Mouse (Mus musculus) small intestine, adult 2 months (tissue): ENCODE data around the gene Dlk1. TPM values are rescaled to one million over a fixed set of nuclear protein-coding genes. Genes with fewer than 3 reads are reported as not detected.

ENCODE experiments used
- H3K27ac ChIP-seq: fragments of 200-500 bp; 2 replicates; pipeline ENCODE4 v1.5.1; 2012; ENCODE audit warnings: low read depth, low read length, control low read depth, inconsistent platforms; ENCODE audit not compliant: insufficient read depth
- H3K27me3 ChIP-seq: fragments of 200-500 bp; 2 replicates; pipeline ENCODE4 v1.6.1; 2012; ENCODE audit warnings: mild to moderate bottlenecking, moderate library complexity, low read length, inconsistent platforms; ENCODE audit not compliant: control insufficient read depth, insufficient read depth
- H3K36me3 ChIP-seq: fragments of 200-500 bp; 2 replicates; pipeline ENCODE4 v1.6.1; 2012; ENCODE audit warnings: mild to moderate bottlenecking, low read length, control low read depth, inconsistent platforms; ENCODE audit not compliant: control insufficient read depth, insufficient read depth
- H3K4me1 ChIP-seq: fragments of 200-500 bp; 2 replicates; pipeline ENCODE4 v1.6.1; 2012; ENCODE audit warnings: low read length, inconsistent platforms, mixed read lengths; ENCODE audit not compliant: control insufficient read depth, insufficient read depth, insufficient read length
- H3K4me3 ChIP-seq: fragments of 200-500 bp; 2 replicates; pipeline ENCODE4 v1.5.1; 2012; ENCODE audit warnings: low read depth, mild to moderate bottlenecking, control low read depth, inconsistent platforms, low read length, moderate library complexity
- CTCF ChIP-seq: fragments of 200-500 bp; IDR thresholded peaks from 2 replicates; pipeline ENCODE4 v1.5.1; 2012; ENCODE audit warnings: low read depth, mild to moderate bottlenecking, control low read depth, inconsistent platforms, low read length, moderate library complexity, mixed read lengths; ENCODE audit not compliant: insufficient replicate concordance, insufficient read length; ENCODE audit errors: extremely low read depth
- POLR2A ChIP-seq: fragments of 200-500 bp; IDR thresholded peaks from 2 replicates; pipeline ENCODE4 v1.6.1; 2012; ENCODE audit warnings: low read depth, mild to moderate bottlenecking, control low read depth, inconsistent platforms, low read length, moderate library complexity
- WGBS: fragments of 180-500 bp; shearing (Covaris S2); methylation state at CpG from one replicate; pipeline ENCODE4 v1.1.7; 2018; 5-methylcytosine and 5-hydroxymethylcytosine counted together
- polyA plus RNA-seq: library from polyadenylated mRNA; depleted of rRNA; stranded (reverse); fragments of >200 nt; gene quantifications from 2 replicates; pipeline ENCODE4 v1.2.3, GENCODE M21; 2012; rRNA removed

The Dlk1 gene
- polyA plus RNA-seq, 1 experiment = 0.18 TPM

- H3K36me3 ChIP-seq = no peaks in the 10 kb centered on the region
- WGBS = 56% methylated on average over 20 of the region's 20 CpGs
- no peak overlapping the region for H3K27ac ChIP-seq
- TF ChIP-seq CTCF = no peak
- TF ChIP-seq POLR2A = no peak
- H3K27me3 ChIP-seq = no peaks in the 10 kb centered on the region
- H3K4me1 ChIP-seq = no peaks in the 10 kb centered on the region
- no peak overlapping the region for H3K4me3 ChIP-seq
Observed at GRCm38 (mm10) chr12:109508495-109509454, 56.2 kb downstream of the Dlk1 start.

GRCm38 (mm10) chr12:109509531-109510137, 57.0 kb downstream of the Dlk1 start:
- no peak overlapping the region for H3K27ac ChIP-seq
- WGBS = 49% methylated on average over 9 of the region's 9 CpGs
- H3K27me3 ChIP-seq = no peaks in the 10 kb centered on the region
- H3K4me3 ChIP-seq = no peak overlapping the region
- no peak for TF ChIP-seq CTCF
- TF ChIP-seq POLR2A = no peak
- H3K36me3 ChIP-seq = no peaks in the 10 kb centered on the region
- no peaks in the 10 kb centered on the region for H3K4me1 ChIP-seq

GRCm38 (mm10) chr12:109510247-109510646, 57.6 kb downstream of the Dlk1 start:
- Histone ChIP-seq H3K36me3 (no peaks in the 10 kb centered on the region), H3K4me1 (no peaks in the 10 kb centered on the region), H3K27ac (no peak overlapping the region), H3K27me3 (no peaks in the 10 kb centered on the region), H3K4me3 (no peak overlapping the region)
- TF ChIP-seq POLR2A (no peak), CTCF (no peak)
- WGBS = 69% methylated on average over 8 of the region's 8 CpGs

DNA sequence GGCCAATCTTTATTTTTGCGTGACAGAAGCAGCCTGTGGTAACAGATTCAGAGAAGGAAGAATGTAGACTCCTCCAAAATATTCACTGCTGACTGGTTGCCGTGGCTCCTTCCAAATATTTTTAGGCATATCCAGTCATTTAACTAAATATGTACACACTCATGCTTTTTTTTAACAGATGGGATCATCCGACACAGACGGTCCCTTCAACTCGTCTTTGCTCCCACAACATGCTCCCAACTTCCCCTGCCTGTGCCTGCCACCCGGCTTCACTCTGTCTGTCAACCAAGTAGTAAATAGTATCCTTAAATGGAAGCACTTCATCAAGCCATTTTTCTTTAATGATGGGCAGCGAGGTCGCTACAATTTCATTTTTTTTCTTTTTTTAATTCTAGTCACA, 58.8 kb downstream of the Dlk1 start:
- Histone ChIP-seq H3K4me3 (no peak overlapping the region), H3K27ac (no peak overlapping the region), H3K4me1 (no peaks in the 10 kb centered on the region), H3K36me3 (no peaks in the 10 kb centered on the region), H3K27me3 (no peaks in the 10 kb centered on the region)
- WGBS = 75% methylated on average over 8 of the region's 8 CpGs
- no peak for TF ChIP-seq POLR2A
- TF ChIP-seq CTCF = no peak

- TF ChIP-seq CTCF = no peak
- no peak for TF ChIP-seq POLR2A
- Histone ChIP-seq H3K27ac (no peak overlapping the region), H3K4me1 (no peaks in the 10 kb centered on the region), H3K36me3 (no peaks in the 10 kb centered on the region), H3K4me3 (no peak overlapping the region), H3K27me3 (no peaks in the 10 kb centered on the region)
- WGBS = 67% methylated on average over 13 of the region's 13 CpGs
Observed at GRCm38 (mm10) chr12:109512151-109512907, 59.7 kb downstream of the Dlk1 start.

Other genes starting within 250 kb of the Dlk1 start
- not detected in 2 replicates for gene Rtl1, start 147.5 kb downstream of the Dlk1 start, polyA plus RNA-seq